Mouse (Mus musculus): ENCODE results near the gene Ryr2. TPM values are rescaled to one million over a fixed set of nuclear protein-coding genes. Genes with fewer than 3 reads are reported as not detected.

The Ryr2 gene
- polyA plus RNA-seq, 2 experiments, result 0.16 to 0.19 TPM

GRCm38 (mm10) chr13:11772173-11772572, 334.6 kb downstream of the Ryr2 start:
- Histone ChIP-seq H3K4me3 (ENCODE audit: insufficient read depth in 1 of 2, low read depth in 2 of 2, low read length in 2 of 2) (no peak overlapping the region), H3K27me3 (ENCODE audit: control insufficient read depth, insufficient read depth, low read length) (no peaks in the 10 kb centered on the region), H3K27ac (no peak overlapping the region), H3K36me3 (replicated peaks; ENCODE audit: control insufficient read depth, insufficient read depth, low read depth) (no peaks in the 10 kb centered on the region), H3K9ac (replicated peaks) (no peak overlapping the region), H3K4me2 (ENCODE audit: low read depth) (no peak overlapping the region), H3K4me1 (replicated peaks; ENCODE audit: control insufficient read depth in 2 of 2, insufficient read depth in 2 of 2, low read length in 1 of 2) (no peaks in the 10 kb centered on the region), H3K9me3 (ENCODE audit: control insufficient read depth, low read length) (no peaks in the 10 kb centered on the region)
- ATAC-seq (ENCODE audit: insufficient read depth) (no peak), DNase-seq (ENCODE audit: low read depth in 3 of 3, low spot score in 3 of 3) (no peak)
- WGBS (ENCODE audit: insufficient replicate concordance), result 63% methylated on average over 8 of the region's 8 CpGs
- TF ChIP-seq EP300 (IDR thresholded peaks at IDR 0.05; ENCODE audit: low read depth) (no peak), CTCF (IDR thresholded peaks at IDR 0.05; ENCODE audit: low read depth) (no peak)

- TF ChIP-seq CTCF (IDR thresholded peaks at IDR 0.05; ENCODE audit: low read depth) (no peak), EP300 (IDR thresholded peaks at IDR 0.05; ENCODE audit: low read depth) (no peak)
- no peak for DNase-seq (ENCODE audit: low read depth in 3 of 3, low spot score in 3 of 3)
- no peak for ATAC-seq (ENCODE audit: insufficient read depth)
Measured at GRCm38 (mm10) chr13:11766899-11767298, 339.8 kb downstream of the Ryr2 start.

GRCm38 (mm10) chr13:11763925-11764324, 342.8 kb downstream of the Ryr2 start:
- Histone ChIP-seq H3K4me1 (replicated peaks; ENCODE audit: control insufficient read depth in 2 of 2, insufficient read depth in 2 of 2, low read length in 1 of 2) (no peaks in the 10 kb centered on the region), H3K27me3 (ENCODE audit: control insufficient read depth, insufficient read depth, low read length) (no peaks in the 10 kb centered on the region), H3K9ac (replicated peaks) (no peak overlapping the region), H3K4me3 (ENCODE audit: insufficient read depth in 1 of 2, low read depth in 2 of 2, low read length in 2 of 2) (no peak overlapping the region), H3K9me3 (ENCODE audit: control insufficient read depth, low read length) (no peaks in the 10 kb centered on the region), H3K27ac (no peak overlapping the region), H3K4me2 (ENCODE audit: low read depth) (no peak overlapping the region), H3K36me3 (replicated peaks; ENCODE audit: control insufficient read depth, insufficient read depth, low read depth) (no peaks in the 10 kb centered on the region)
- ATAC-seq (ENCODE audit: insufficient read depth) (no peak), DNase-seq (ENCODE audit: low read depth in 3 of 3, low spot score in 3 of 3) (no peak)
- 65% methylated on average over 4 of the region's 4 CpGs for WGBS (ENCODE audit: insufficient replicate concordance)
- no peak for TF ChIP-seq CTCF (IDR thresholded peaks at IDR 0.05; ENCODE audit: low read depth)
- no peak for TF ChIP-seq EP300 (IDR thresholded peaks at IDR 0.05; ENCODE audit: low read depth)

More at GRCm38 (mm10) chr13:11766899-11767298, 339.8 kb downstream of the Ryr2 start:
- Histone ChIP-seq H3K27ac (no peak overlapping the region), H3K4me3 (ENCODE audit: insufficient read depth in 1 of 2, low read depth in 2 of 2, low read length in 2 of 2) (no peak overlapping the region), H3K4me2 (ENCODE audit: low read depth) (no peak overlapping the region), H3K4me1 (replicated peaks; ENCODE audit: control insufficient read depth in 2 of 2, insufficient read depth in 2 of 2, low read length in 1 of 2) (no peaks in the 10 kb centered on the region), H3K36me3 (replicated peaks; ENCODE audit: control insufficient read depth, insufficient read depth, low read depth) (no peaks in the 10 kb centered on the region), H3K9me3 (ENCODE audit: control insufficient read depth, low read length) (no peaks in the 10 kb centered on the region), H3K9ac (replicated peaks) (no peak overlapping the region), H3K27me3 (ENCODE audit: control insufficient read depth, insufficient read depth, low read length) (no peaks in the 10 kb centered on the region)
- 62% methylated on average over 2 of the region's 2 CpGs for whole genome bisulfite sequencing (ENCODE audit: insufficient replicate concordance)

- DNase-seq (ENCODE audit: low read depth in 3 of 3, low spot score in 3 of 3), result no peak
- ATAC-seq (ENCODE audit: insufficient read depth), result no peak
- H3K36me3 ChIP-seq (replicated peaks; ENCODE audit: control insufficient read depth, insufficient read depth, low read depth), result no peaks in the 10 kb centered on the region
- peak; percentile 66 for TF ChIP-seq CTCF (IDR thresholded peaks at IDR 0.05; ENCODE audit: low read depth)
- TF ChIP-seq EP300 (IDR thresholded peaks at IDR 0.05; ENCODE audit: low read depth), result no peak
- no peaks in the 10 kb centered on the region for H3K9me3 ChIP-seq (ENCODE audit: control insufficient read depth, low read length)
- H3K4me3 ChIP-seq (ENCODE audit: insufficient read depth in 1 of 2, low read depth in 2 of 2, low read length in 2 of 2), result no peak overlapping the region
- no peak overlapping the region for H3K9ac ChIP-seq (replicated peaks)
- H3K4me1 ChIP-seq (replicated peaks; ENCODE audit: control insufficient read depth in 2 of 2, insufficient read depth in 2 of 2, low read length in 1 of 2), result no peaks in the 10 kb centered on the region
- H3K27me3 ChIP-seq (ENCODE audit: control insufficient read depth, insufficient read depth, low read length), result no peaks in the 10 kb centered on the region
- no peak overlapping the region for H3K27ac ChIP-seq
- WGBS (ENCODE audit: insufficient replicate concordance), result 64% methylated on average over 3 of the region's 3 CpGs
- H3K4me2 ChIP-seq (ENCODE audit: low read depth), result no peak overlapping the region
Measured at GRCm38 (mm10) chr13:11763104-11763503, 343.6 kb downstream of the Ryr2 start.

- no peak for DNase-seq (ENCODE audit: low read depth in 3 of 3, low spot score in 3 of 3)
- TF ChIP-seq CTCF (IDR thresholded peaks at IDR 0.05; ENCODE audit: low read depth) (no peak), EP300 (IDR thresholded peaks at IDR 0.05; ENCODE audit: low read depth) (no peak)
- Histone ChIP-seq H3K27me3 (ENCODE audit: control insufficient read depth, insufficient read depth, low read length) (no peaks in the 10 kb centered on the region), H3K36me3 (replicated peaks; ENCODE audit: control insufficient read depth, insufficient read depth, low read depth) (no peaks in the 10 kb centered on the region), H3K4me3 (ENCODE audit: insufficient read depth in 1 of 2, low read depth in 2 of 2, low read length in 2 of 2) (no peak overlapping the region), H3K9me3 (ENCODE audit: control insufficient read depth, low read length) (no peaks in the 10 kb centered on the region), H3K4me1 (replicated peaks; ENCODE audit: control insufficient read depth in 2 of 2, insufficient read depth in 2 of 2, low read length in 1 of 2) (no peaks in the 10 kb centered on the region), H3K4me2 (ENCODE audit: low read depth) (no peak overlapping the region), H3K9ac (replicated peaks) (no peak overlapping the region), H3K27ac (no peak overlapping the region)
- ATAC-seq (ENCODE audit: insufficient read depth), result no peak
- WGBS (ENCODE audit: insufficient replicate concordance), result 56% methylated on average over 7 of the region's 7 CpGs
Measured at GRCm38 (mm10) chr13:11757894-11758293, 348.9 kb downstream of the Ryr2 start.

All from liver, embryonic 14.5 days (tissue).